Comparison of ENCODE assay signal across 17 mouse cellular contexts in genomic region chr4:94281732-94282131, GRCm38 (mm10).
DNase-seq lines count a peak whose midpoint lies in the region; ATAC-seq and TF ChIP-seq lines count a peak whose summit lies in the region.
"Had no signal": no experiment of that assay in that cellular context is flagged by ENCODE, and none has a peak within 500 bp of the region (broad histone marks: within the 10 kb centered on the region; RNA-seq: fewer than 3 reads in every experiment).

No protein-coding gene starts in this region.

- TF ChIP-seq CTCF in midbrain, postnatal 0 days (IDR thresholded peaks at IDR 0.05), result no peak

- no peaks in the 10 kb centered on the region for H3K9me3 ChIP-seq in midbrain, postnatal 0 days (ENCODE audit: low read length)
- H3K9me3 ChIP-seq: embryonic facial prominence, embryonic 10.5 days; embryonic facial prominence, embryonic 12.5 days; forebrain, embryonic 13.5 days had no signal

- no peak overlapping the region for H3K4me3 ChIP-seq in midbrain, postnatal 0 days (ENCODE audit: low read depth, low read length)
- H3K4me3 ChIP-seq: embryonic facial prominence, embryonic 10.5 days; embryonic facial prominence, embryonic 12.5 days; forebrain, embryonic 13.5 days had no signal

- no peaks in the 10 kb centered on the region for H3K4me1 ChIP-seq in midbrain, postnatal 0 days (ENCODE audit: insufficient read depth, low read length)
- H3K4me1 ChIP-seq: embryonic facial prominence, embryonic 10.5 days; embryonic facial prominence, embryonic 12.5 days; forebrain, embryonic 13.5 days had no signal

- DNase-seq in frontal cortex, postnatal 14 days (ENCODE audit: low spot score in 2 of 2), result no peak
- peak; percentile 42 for DNase-seq in brain, adult 2 months (ENCODE audit: low read depth, low spot score)
- peak; percentile 21 for DNase-seq in telencephalon, adult 2 months (ENCODE audit: low read depth, low spot score)
- DNase-seq in midbrain, postnatal 0 days (ENCODE audit: low spot score), result no peak
- DNase-seq: adrenal gland, adult 2 months; adrenal gland, postnatal 10 days; adrenal gland, postnatal 25 days; cerebellum, adult 11-12 months; cerebellum, adult 2 months; cerebellum, adult 9-10 months; cerebellum, postnatal 10 days; cerebellum, postnatal 25 days had no signal

- peak; percentile 90 for ATAC-seq in frontal cortex, adult (ENCODE audit: low TSS enrichment)
- no peak for ATAC-seq in midbrain, postnatal 0 days (ENCODE audit: low FRiP score)
- ATAC-seq: forebrain, embryonic 13.5 days; forebrain, embryonic 16.5 days had no signal

- no peak overlapping the region for H3K27ac ChIP-seq in midbrain, postnatal 0 days (ENCODE audit: low read depth, low read length)
- H3K27ac ChIP-seq: embryonic facial prominence, embryonic 10.5 days; embryonic facial prominence, embryonic 12.5 days; forebrain, embryonic 13.5 days had no signal

- no peak overlapping the region for H3K4me2 ChIP-seq in midbrain, postnatal 0 days (ENCODE audit: low read depth, low read length, poor library complexity, severe bottlenecking)
- H3K4me2 ChIP-seq: embryonic facial prominence, embryonic 12.5 days; forebrain, embryonic 13.5 days had no signal

- H3K9ac ChIP-seq in midbrain, postnatal 0 days (replicated peaks; ENCODE audit: low read length, poor library complexity, severe bottlenecking), result no peak overlapping the region
- H3K9ac ChIP-seq: embryonic facial prominence, embryonic 12.5 days; forebrain, embryonic 13.5 days had no signal

- no peaks in the 10 kb centered on the region for H3K36me3 ChIP-seq in midbrain, postnatal 0 days (ENCODE audit: insufficient read depth, low read length)
- H3K36me3 ChIP-seq: embryonic facial prominence, embryonic 10.5 days; embryonic facial prominence, embryonic 12.5 days had no signal

- H3K27me3 ChIP-seq in midbrain, postnatal 0 days (ENCODE audit: insufficient read depth, low read length), result no peaks in the 10 kb centered on the region
- H3K27me3 ChIP-seq: embryonic facial prominence, embryonic 12.5 days; forebrain, embryonic 13.5 days had no signal

Comparison
In these comparisons a context has a peak if more than half of its experiments do, and no peak if none do; other contexts are left out.
1. DNase-seq: peak in brain, adult 2 months (single experiment) and telencephalon, adult 2 months (single experiment); none in frontal cortex, postnatal 14 days (0 of 2) and midbrain, postnatal 0 days (single experiment).